Mouse (Mus musculus): ENCODE data around the gene Polr2e. TPM values are rescaled to one million over a fixed set of nuclear protein-coding genes. Genes with fewer than 3 reads are reported as not detected.
"Not testable (repeated sequence)": the region's sequence is repeated elsewhere in the genome, so short reads cannot be mapped to it uniquely, and the experiment has no call there.

The Polr2e gene
- polyA plus RNA-seq, 1 experiment from 2014 or later: 182 TPM

- not testable (repeated sequence) for ATAC-seq (replicated peaks; ENCODE audit: insufficient number of reproducible peaks, low FRiP score, low TSS enrichment); H3K9me3 ChIP-seq (replicated peaks; ENCODE audit: control insufficient read depth, low read length); H3K27me3 ChIP-seq (ENCODE audit: control insufficient read depth, insufficient read depth, low read length); H3K27ac ChIP-seq (ENCODE audit: low read depth, low read length)
- Histone ChIP-seq H3K9ac (ENCODE audit: low read depth, low read length) (peak overlapping the region; percentile 99), H3K36me3 (ENCODE audit: control insufficient read depth, insufficient read depth, low read length) (peaks cover 12% of the 10 kb centered on the region), H3K4me3 (ENCODE audit: low read depth, low read length) (peak overlapping the region; percentile 93), H3K4me2 (peak overlapping the region; percentile 88), H3K4me1 (ENCODE audit: control insufficient read depth, insufficient read depth, low read length) (peaks cover 31% of the 10 kb centered on the region)
- 31% methylated on average over 3 of the region's 3 CpGs for WGBS (ENCODE audit: insufficient replicate concordance)
Measured at GRCm38 (mm10) chr10:80054911-80055310, 15.3 kb upstream of the Polr2e start.

- Histone ChIP-seq H3K4me2 (peak overlapping the region; percentile 88), H3K4me3 (ENCODE audit: low read depth, low read length) (peak overlapping the region; percentile 93), H3K9me3 (replicated peaks; ENCODE audit: control insufficient read depth, low read length) (no peaks in the 10 kb centered on the region; the same call in 1 of the 2 replicates), H3K4me1 (ENCODE audit: control insufficient read depth, insufficient read depth, low read length) (peaks cover 31% of the 10 kb centered on the region), H3K27me3 (ENCODE audit: control insufficient read depth, insufficient read depth, low read length) (no peaks in the 10 kb centered on the region), H3K9ac (ENCODE audit: low read depth, low read length) (peak overlapping the region; percentile 99), H3K27ac (ENCODE audit: low read depth, low read length) (peak overlapping the region; percentile 99), H3K36me3 (ENCODE audit: control insufficient read depth, insufficient read depth, low read length) (peaks cover 12% of the 10 kb centered on the region)
- WGBS (ENCODE audit: insufficient replicate concordance): 1% methylated on average over 68 of the region's 77 CpGs
- peak; percentile 29 for ATAC-seq (replicated peaks; ENCODE audit: insufficient number of reproducible peaks, low FRiP score, low TSS enrichment)
Measured at GRCm38 (mm10) chr10:80053831-80054815, 14.5 kb upstream of the Polr2e start.

GRCm38 (mm10) chr10:80053259-80053780 is 13.7 kb upstream of the Polr2e start:
- peak; percentile 93 for ATAC-seq (replicated peaks; ENCODE audit: insufficient number of reproducible peaks, low FRiP score, low TSS enrichment)
- Histone ChIP-seq H3K4me3 (ENCODE audit: low read depth, low read length) (peak overlapping the region; percentile 93), H3K9ac (ENCODE audit: low read depth, low read length) (peak overlapping the region; percentile 99), H3K36me3 (ENCODE audit: control insufficient read depth, insufficient read depth, low read length) (peaks cover 12% of the 10 kb centered on the region), H3K9me3 (replicated peaks; ENCODE audit: control insufficient read depth, low read length) (no peaks in the 10 kb centered on the region; the same call in 1 of the 2 replicates), H3K27ac (ENCODE audit: low read depth, low read length) (peak overlapping the region; percentile 99), H3K4me2 (peak overlapping the region; percentile 88), H3K27me3 (ENCODE audit: control insufficient read depth, insufficient read depth, low read length) (no peaks in the 10 kb centered on the region), H3K4me1 (ENCODE audit: control insufficient read depth, insufficient read depth, low read length) (peaks cover 39% of the 10 kb centered on the region)
- under 1% methylated on average over 47 of the region's 47 CpGs for WGBS (ENCODE audit: insufficient replicate concordance)

- H3K9me3 ChIP-seq (replicated peaks; ENCODE audit: control insufficient read depth, low read length): no peaks in the 10 kb centered on the region; the same call in 1 of the 2 replicates
- H3K4me2 ChIP-seq: peak overlapping the region; percentile 66; the same call in 1 of the 2 replicates
- ATAC-seq (replicated peaks; ENCODE audit: insufficient number of reproducible peaks, low FRiP score, low TSS enrichment): no peak
- H3K4me1 ChIP-seq (ENCODE audit: control insufficient read depth, insufficient read depth, low read length): peaks cover 47% of the 10 kb centered on the region
- H3K27me3 ChIP-seq (ENCODE audit: control insufficient read depth, insufficient read depth, low read length): no peaks in the 10 kb centered on the region
- H3K4me3 ChIP-seq (ENCODE audit: low read depth, low read length): no peak overlapping the region
- WGBS (ENCODE audit: insufficient replicate concordance): 83% methylated on average over 5 of the region's 5 CpGs
- peak overlapping the region; percentile 67; the same call in 1 of the 2 replicates for H3K9ac ChIP-seq (ENCODE audit: low read depth, low read length)
- peak overlapping the region; percentile 41 for H3K27ac ChIP-seq (ENCODE audit: low read depth, low read length)
- peaks cover 6% of the 10 kb centered on the region for H3K36me3 ChIP-seq (ENCODE audit: control insufficient read depth, insufficient read depth, low read length)
Measured at GRCm38 (mm10) chr10:80052374-80052764, 12.8 kb upstream of the Polr2e start.

- WGBS (ENCODE audit: insufficient replicate concordance): 26% methylated on average over 14 of the region's 14 CpGs
- peaks cover 4% of the 10 kb centered on the region for H3K36me3 ChIP-seq (ENCODE audit: control insufficient read depth, insufficient read depth, low read length)
- H3K27me3 ChIP-seq (ENCODE audit: control insufficient read depth, insufficient read depth, low read length): no peaks in the 10 kb centered on the region
- H3K4me1 ChIP-seq (ENCODE audit: control insufficient read depth, insufficient read depth, low read length): peaks cover 47% of the 10 kb centered on the region
- peak overlapping the region; percentile 2; the same call in 1 of the 2 replicates for H3K9ac ChIP-seq (ENCODE audit: low read depth, low read length)
- H3K4me3 ChIP-seq (ENCODE audit: low read depth, low read length): no peak overlapping the region
- peak overlapping the region; percentile 41 for H3K27ac ChIP-seq (ENCODE audit: low read depth, low read length)
- H3K4me2 ChIP-seq: 0 out of 2 replicates have a peak overlapping the region, but pooled peaks have one; percentile 12
- no peak for ATAC-seq (replicated peaks; ENCODE audit: insufficient number of reproducible peaks, low FRiP score, low TSS enrichment)
- no peaks in the 10 kb centered on the region; the same call in 1 of the 2 replicates for H3K9me3 ChIP-seq (replicated peaks; ENCODE audit: control insufficient read depth, low read length)
Measured at GRCm38 (mm10) chr10:80051618-80052373, 12.2 kb upstream of the Polr2e start.

- Histone ChIP-seq H3K9me3 (replicated peaks; ENCODE audit: control insufficient read depth, low read length) (no peaks in the 10 kb centered on the region; the same call in 1 of the 2 replicates), H3K4me2 (no peak overlapping the region), H3K36me3 (ENCODE audit: control insufficient read depth, insufficient read depth, low read length) (no peaks in the 10 kb centered on the region; the same call in 1 of the 2 replicates), H3K4me1 (ENCODE audit: control insufficient read depth, insufficient read depth, low read length) (peaks cover 47% of the 10 kb centered on the region), H3K27me3 (ENCODE audit: control insufficient read depth, insufficient read depth, low read length) (no peaks in the 10 kb centered on the region), H3K9ac (ENCODE audit: low read depth, low read length) (0 out of 2 replicates have a peak overlapping the region, but pooled peaks have one; percentile 36), H3K27ac (ENCODE audit: low read depth, low read length) (peak overlapping the region; percentile 41), H3K4me3 (ENCODE audit: low read depth, low read length) (no peak overlapping the region)
- 33% methylated on average over 15 of the region's 15 CpGs for WGBS (ENCODE audit: insufficient replicate concordance)
- no peak for ATAC-seq (replicated peaks; ENCODE audit: insufficient number of reproducible peaks, low FRiP score, low TSS enrichment)
Measured at GRCm38 (mm10) chr10:80050885-80051617, 11.5 kb upstream of the Polr2e start.

GRCm38 (mm10) chr10:80050244-80050643 is 10.6 kb upstream of the Polr2e start:
- no peaks in the 10 kb centered on the region for H3K27me3 ChIP-seq (ENCODE audit: control insufficient read depth, insufficient read depth, low read length)
- no peak overlapping the region for H3K4me2 ChIP-seq
- WGBS (ENCODE audit: insufficient replicate concordance): 37% methylated on average over 6 of the region's 6 CpGs
- H3K36me3 ChIP-seq (ENCODE audit: control insufficient read depth, insufficient read depth, low read length): no peaks in the 10 kb centered on the region
- ATAC-seq (replicated peaks; ENCODE audit: insufficient number of reproducible peaks, low FRiP score, low TSS enrichment): no peak
- H3K4me1 ChIP-seq (ENCODE audit: control insufficient read depth, insufficient read depth, low read length): peaks cover 40% of the 10 kb centered on the region
- no peak overlapping the region for H3K9ac ChIP-seq (ENCODE audit: low read depth, low read length)
- no peak overlapping the region for H3K27ac ChIP-seq (ENCODE audit: low read depth, low read length)
- H3K9me3 ChIP-seq (replicated peaks; ENCODE audit: control insufficient read depth, low read length): no peaks in the 10 kb centered on the region; the same call in 1 of the 2 replicates
- no peak overlapping the region for H3K4me3 ChIP-seq (ENCODE audit: low read depth, low read length)
